Mouse (Mus musculus) urinary bladder, postnatal 0 days (tissue): ENCODE measurements around the gene Wfdc2. TPM values are rescaled to one million over a fixed set of nuclear protein-coding genes. Genes with fewer than 3 reads are reported as not detected.

Experiments used
- polyA plus RNA-seq: library from polyadenylated mRNA; unstranded; fragments of >200 nt; fragmentation: Nextera tagmentation; extraction: Ambion mirVana; gene quantifications from 2 replicates; pipeline ENCODE4 v1.2.1, GENCODE M21; 2015

The Wfdc2 gene
- polyA plus RNA-seq = 273 and 294 TPM in 2 replicates

DNA sequence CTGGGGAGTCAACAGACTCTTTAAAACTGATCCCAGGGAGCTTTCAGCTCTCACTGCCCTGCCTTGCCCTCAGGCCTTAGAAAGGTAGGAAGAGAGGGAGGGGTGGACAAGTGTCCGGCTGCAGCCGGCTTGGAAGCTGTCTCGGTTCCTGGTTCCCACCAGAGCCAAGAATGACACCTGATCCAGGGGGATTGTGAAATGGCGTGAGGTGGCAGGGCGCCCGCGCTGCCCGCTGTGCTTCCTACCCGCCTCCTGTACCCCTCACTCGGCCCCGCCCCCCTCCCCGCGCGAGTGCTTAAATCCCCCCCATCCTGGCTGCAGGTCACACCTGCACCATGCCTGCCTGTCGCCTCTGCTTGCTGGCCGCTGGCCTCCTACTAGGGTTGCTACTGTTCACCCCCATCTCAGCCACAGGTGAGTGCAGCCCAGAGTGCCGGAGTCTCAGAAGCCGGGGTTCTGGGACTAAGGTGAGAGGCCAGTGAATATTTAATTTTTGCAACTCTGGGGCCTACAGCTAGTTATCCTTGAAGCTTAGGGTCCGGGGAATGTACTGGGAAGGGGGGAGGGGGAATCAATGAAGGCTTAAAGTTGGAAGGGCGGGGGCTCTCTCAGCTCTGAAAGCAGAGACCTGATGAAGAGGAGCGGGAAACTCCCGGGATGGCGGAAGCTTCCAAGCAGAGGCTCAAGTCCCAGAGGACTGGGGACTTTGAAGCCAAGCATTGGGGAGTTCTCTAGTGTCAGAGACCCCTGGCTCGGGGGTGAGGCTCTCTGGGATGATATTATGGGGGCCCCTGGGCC, at the start of gene Wfdc2:
TSS of gene Wfdc2 (plus strand) at position 23 of the 798 bp plus-strand sequence.

DNA sequence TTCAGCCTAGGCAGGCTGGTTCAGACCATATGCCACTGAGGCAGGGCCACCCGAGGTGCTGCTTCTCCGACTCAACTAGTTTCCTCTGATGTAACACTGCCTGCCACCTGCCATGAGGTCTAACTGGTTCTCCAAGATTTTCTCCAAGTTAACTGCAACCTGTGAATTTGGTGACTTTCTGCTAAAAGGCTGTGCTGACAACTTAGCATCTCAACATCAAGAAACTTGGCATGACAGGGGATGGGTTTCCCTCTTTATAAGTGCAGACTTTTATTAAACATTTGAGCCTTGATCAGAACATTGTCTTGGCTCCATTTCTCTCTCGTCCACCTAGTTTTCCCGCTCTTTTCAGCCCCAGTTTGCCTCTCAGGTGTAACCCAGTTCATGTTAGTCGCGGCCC, 11.1 kb downstream of the Wfdc2 start, which contains the start of gene Spint3:
TSS of gene Spint3 (minus strand) at position 101 of the 400 bp plus-strand sequence.

DNA sequence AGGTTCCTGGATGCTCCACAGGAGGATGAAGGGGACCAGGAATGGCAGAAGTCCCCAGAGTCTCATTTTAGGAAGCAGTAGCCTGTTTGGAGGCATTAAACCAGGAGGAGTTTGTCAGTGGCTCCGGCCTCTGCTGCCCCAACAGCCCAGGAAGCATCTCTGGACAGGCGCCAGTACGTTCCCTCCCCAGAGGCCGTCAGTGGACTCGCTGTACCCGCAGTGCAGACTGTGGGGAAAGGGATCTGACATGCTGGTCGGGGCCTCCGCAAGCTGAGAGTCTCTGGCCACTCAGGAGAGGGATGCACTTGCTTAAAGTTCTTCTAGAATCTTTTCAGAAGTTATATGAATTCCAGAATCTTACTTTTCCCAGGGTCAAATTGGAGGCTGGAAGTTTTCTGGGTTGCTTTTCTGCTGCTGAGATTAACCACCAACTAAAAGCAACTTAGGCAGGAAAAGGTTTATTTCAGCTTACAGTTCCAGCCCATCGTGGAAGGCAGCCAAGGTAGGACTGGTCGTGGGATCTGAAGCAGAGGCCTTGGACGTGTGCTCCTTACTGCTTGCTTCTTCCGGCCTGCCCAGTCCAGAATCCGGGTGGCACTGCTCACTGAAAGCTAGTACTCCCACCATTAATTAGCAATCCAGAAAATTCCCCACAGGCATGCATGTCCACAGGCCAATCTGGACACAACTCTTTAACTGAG, 23.0 kb downstream of the Wfdc2 start, which contains the start of gene Wfdc6a:
TSS of gene Wfdc6a (minus strand) at position 423 of the 701 bp plus-strand sequence.

DNA sequence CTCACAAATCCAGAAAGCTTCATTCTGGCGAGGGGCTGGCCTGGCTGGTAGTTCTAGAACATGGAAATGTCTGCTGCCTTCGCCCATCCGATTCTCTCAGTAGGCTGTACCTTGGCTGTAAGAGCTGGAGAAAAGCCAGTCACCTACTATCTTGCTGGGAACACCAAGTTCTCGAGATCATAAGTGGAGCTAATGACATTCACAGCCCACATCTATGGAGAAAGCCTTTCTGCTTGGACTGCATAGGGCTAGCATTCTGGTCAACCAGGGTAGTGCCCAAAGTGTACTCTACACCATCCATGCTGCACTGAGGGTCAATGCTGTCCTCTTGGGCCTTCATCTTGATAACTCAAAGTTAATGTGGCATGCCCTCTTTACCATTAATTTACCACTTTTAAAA, 31.3 kb downstream of the Wfdc2 start, which contains the start of gene Eppin:
TSS of gene Eppin (minus strand) at position 101 of the 400 bp plus-strand sequence.

DNA sequence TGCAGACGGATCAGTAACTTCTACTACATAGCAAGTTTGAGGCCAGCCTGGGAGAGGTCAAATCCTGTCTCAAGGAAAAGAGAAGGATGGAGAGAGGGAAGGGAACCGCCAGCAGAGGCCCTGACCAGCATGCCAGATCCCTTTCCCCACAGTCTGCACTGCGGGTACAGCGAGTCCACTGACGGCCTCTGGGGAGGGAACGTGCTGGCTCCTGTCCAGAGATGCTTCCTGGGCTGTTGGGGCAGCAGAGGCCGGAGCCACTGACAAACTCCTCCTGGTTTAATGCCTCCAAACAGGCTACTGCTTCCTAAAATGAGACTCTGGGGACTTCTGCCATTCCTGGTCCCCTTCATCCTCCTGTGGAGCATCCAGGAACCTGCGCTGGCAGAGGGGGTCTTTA, 51.3 kb downstream of the Wfdc2 start, which contains the start of the genes Wfdc6b and Wfdc8:
TSS of gene Wfdc6b (plus strand) at position 52 of the 400 bp plus-strand sequence.
TSS of gene Wfdc8 (minus strand) at position 156 of the 400 bp plus-strand sequence.

Other genes starting within 250 kb of the Wfdc2 start
- not detected in 2 replicates for gene Svs6, start 245.7 kb upstream of the Wfdc2 start, polyA plus RNA-seq
- not detected in 2 replicates for gene Svs5, start 229.7 kb upstream of the Wfdc2 start, polyA plus RNA-seq
- gene Slpi, start 173.3 kb upstream of the Wfdc2 start, polyA plus RNA-seq = 15.5 and 29.0 TPM in 2 replicates
- 0.08 and 0.10 TPM in 2 replicates for gene Rbpjl, start 159.3 kb upstream of the Wfdc2 start, polyA plus RNA-seq
- gene Matn4, start 157.3 kb upstream of the Wfdc2 start, polyA plus RNA-seq = 1.9 and 2.2 TPM in 2 replicates
- gene Sdc4, start 118.5 kb upstream of the Wfdc2 start, polyA plus RNA-seq = 201 and 220 TPM in 2 replicates
- gene Sys1, start 105.4 kb upstream of the Wfdc2 start, polyA plus RNA-seq = 58.1 and 67.9 TPM in 2 replicates
- 31.1 and 41.5 TPM in 2 replicates for gene Gm20458, start 101.4 kb upstream of the Wfdc2 start, polyA plus RNA-seq
- not detected in 2 replicates for gene Trp53tg5, start 88.7 kb upstream of the Wfdc2 start, polyA plus RNA-seq
- 135 and 147 TPM in 2 replicates for gene Dbndd2, start 76.3 kb upstream of the Wfdc2 start, polyA plus RNA-seq
- gene Pigt, start 64.9 kb upstream of the Wfdc2 start, polyA plus RNA-seq = 53.3 and 56.6 TPM in 2 replicates
- 1.4 and 1.5 TPM in 2 replicates for gene Spint3, start 11.0 kb downstream of the Wfdc2 start, polyA plus RNA-seq
- gene Wfdc6a, start 23.0 kb downstream of the Wfdc2 start, polyA plus RNA-seq = 1.3 and 1.4 TPM in 2 replicates
- gene Eppin, start 31.2 kb downstream of the Wfdc2 start, polyA plus RNA-seq = not detected in 2 replicates
- not detected in 2 replicates for gene Wfdc6b, start 51.1 kb downstream of the Wfdc2 start, polyA plus RNA-seq
- gene Wfdc8, start 51.2 kb downstream of the Wfdc2 start, polyA plus RNA-seq = not detected in 2 replicates
- gene Wfdc16, start 76.4 kb downstream of the Wfdc2 start, polyA plus RNA-seq = not detected in 2 replicates
- 3.2 and 5.3 TPM in 2 replicates for gene Wfdc10, start 93.6 kb downstream of the Wfdc2 start, polyA plus RNA-seq
- gene Wfdc9, start 94.2 kb downstream of the Wfdc2 start, polyA plus RNA-seq = not detected in 2 replicates
- gene Wfdc11, start 111.7 kb downstream of the Wfdc2 start, polyA plus RNA-seq = not detected in 2 replicates
- 2.9 and 4.6 TPM in 2 replicates for gene Wfdc13, start 122.7 kb downstream of the Wfdc2 start, polyA plus RNA-seq
- gene Spint4, start 136.1 kb downstream of the Wfdc2 start, polyA plus RNA-seq = not detected in 2 replicates
- not detected in 2 replicates for gene Spint5, start 152.9 kb downstream of the Wfdc2 start, polyA plus RNA-seq
- gene Wfdc3, start 183.5 kb downstream of the Wfdc2 start, polyA plus RNA-seq = 1.6 and 1.7 TPM in 2 replicates
- gene Dnttip1, start 183.6 kb downstream of the Wfdc2 start, polyA plus RNA-seq = 38.2 and 48.9 TPM in 2 replicates
- 75.7 and 102 TPM in 2 replicates for gene Ube2c, start 207.5 kb downstream of the Wfdc2 start, polyA plus RNA-seq
- 383 and 450 TPM in 2 replicates for gene Tnnc2, start 217.6 kb downstream of the Wfdc2 start, polyA plus RNA-seq
- gene Snx21, start 223.4 kb downstream of the Wfdc2 start, polyA plus RNA-seq = 26.2 and 28.0 TPM in 2 replicates
- gene Acot8, start 242.5 kb downstream of the Wfdc2 start, polyA plus RNA-seq = 16.3 and 19.9 TPM in 2 replicates
- 5.0 and 5.7 TPM in 2 replicates for gene Zswim3, start 242.7 kb downstream of the Wfdc2 start, polyA plus RNA-seq